Mouse (Mus musculus) limb, embryonic 14.5 days (tissue): ENCODE measurements around the gene Rnf207. TPM values are rescaled to one million over a fixed set of nuclear protein-coding genes. Genes with fewer than 3 reads are reported as not detected.

Experiments
- ATAC-seq: fragments of 200-750 bp; cut with Nextera tagmentation; 2 replicates; pipeline ENCODE4 v1.8.0; 2017; ENCODE audit warnings: low read depth, moderate number of reproducible peaks, moderate TSS enrichment; ENCODE audit not compliant: low FRiP score
- DNase-seq: peaks from one replicate; pipeline ENCODE4 v3.0.0-alpha.2; 2015; ENCODE audit warnings: low spot score
- H3K27ac ChIP-seq: fragments of 300-500 bp; sonication (generic); replicated peaks from 2 replicates; pipeline ENCODE4 v1.5.1; 2014; ENCODE audit warnings: low read depth, mild to moderate bottlenecking, low read length, moderate library complexity, mixed read lengths
- H3K27me3 ChIP-seq: fragments of 300-500 bp; sonication (generic); 2 replicates; pipeline ENCODE4 v1.6.1; 2014; ENCODE audit warnings: low read length, mixed read lengths; ENCODE audit not compliant: control insufficient read depth, insufficient read depth
- H3K36me3 ChIP-seq: fragments of 300-500 bp; sonication (generic); 2 replicates; pipeline ENCODE4 v1.6.1; 2014; ENCODE audit warnings: mild to moderate bottlenecking, low read length, moderate library complexity, mixed read lengths; ENCODE audit not compliant: control insufficient read depth, insufficient read depth
- H3K4me1 ChIP-seq: fragments of 300-500 bp; sonication (generic); 2 replicates; pipeline ENCODE4 v1.6.1; 2014; ENCODE audit warnings: antibody characterized with exemption, low read length, mixed read lengths; ENCODE audit not compliant: control insufficient read depth, insufficient read depth
- H3K4me2 ChIP-seq: fragments of 300-500 bp; sonication (generic); replicated peaks from 2 replicates; pipeline ENCODE4 v1.6.1; 2014; ENCODE audit warnings: low read depth, mild to moderate bottlenecking, low read length, moderate library complexity; ENCODE audit not compliant: severe bottlenecking
- H3K4me3 ChIP-seq: fragments of 300-500 bp; sonication (generic); replicated peaks from 2 replicates; pipeline ENCODE4 v1.5.1; 2014; ENCODE audit warnings: low read length
- H3K9ac ChIP-seq: fragments of 300-500 bp; sonication (generic); 2 replicates; pipeline ENCODE4 v1.6.1; 2014; ENCODE audit warnings: mild to moderate bottlenecking, low read depth, low read length, moderate library complexity; ENCODE audit not compliant: severe bottlenecking
- H3K9me3 ChIP-seq: fragments of 300-500 bp; sonication (generic); 2 replicates; pipeline ENCODE4 v1.6.1; 2016; ENCODE audit warnings: low read length; ENCODE audit not compliant: control insufficient read depth
- POLR2A ChIP-seq: fragments of 200-500 bp; IDR thresholded peaks from 2 replicates; pipeline ENCODE4 v1.8.0; 2012; ENCODE audit warnings: inconsistent platforms, mild to moderate bottlenecking, moderate library complexity, borderline replicate concordance; ENCODE audit not compliant: insufficient read depth, insufficient read length; ENCODE audit errors: extremely low read depth
- WGBS: fragments of 180-500 bp; shearing (Covaris S2); extraction: QIAGEN DNeasy Blood & Tissue Kit; methylation state at CpG from one replicate; pipeline ENCODE4 v1.1.7; 2014; 5-methylcytosine and 5-hydroxymethylcytosine counted together
- polyA plus RNA-seq, 2 experiments: library from polyadenylated mRNA; depleted of rRNA in 1 of 2; stranded (reverse) in 1 of 2; unstranded in 1 of 2; fragments of >200 nt; fragmentation: Nextera tagmentation in 1 of 2; extraction: Ambion mirVana in 1 of 2; gene quantifications; 2 replicates each; pipeline versions ENCODE4 v1.2.1 to v1.2.3; 2012 to 2014

Rnf207 gene
- polyA plus RNA-seq, 2 experiments, result 0.50 to 0.92 TPM

DNA sequence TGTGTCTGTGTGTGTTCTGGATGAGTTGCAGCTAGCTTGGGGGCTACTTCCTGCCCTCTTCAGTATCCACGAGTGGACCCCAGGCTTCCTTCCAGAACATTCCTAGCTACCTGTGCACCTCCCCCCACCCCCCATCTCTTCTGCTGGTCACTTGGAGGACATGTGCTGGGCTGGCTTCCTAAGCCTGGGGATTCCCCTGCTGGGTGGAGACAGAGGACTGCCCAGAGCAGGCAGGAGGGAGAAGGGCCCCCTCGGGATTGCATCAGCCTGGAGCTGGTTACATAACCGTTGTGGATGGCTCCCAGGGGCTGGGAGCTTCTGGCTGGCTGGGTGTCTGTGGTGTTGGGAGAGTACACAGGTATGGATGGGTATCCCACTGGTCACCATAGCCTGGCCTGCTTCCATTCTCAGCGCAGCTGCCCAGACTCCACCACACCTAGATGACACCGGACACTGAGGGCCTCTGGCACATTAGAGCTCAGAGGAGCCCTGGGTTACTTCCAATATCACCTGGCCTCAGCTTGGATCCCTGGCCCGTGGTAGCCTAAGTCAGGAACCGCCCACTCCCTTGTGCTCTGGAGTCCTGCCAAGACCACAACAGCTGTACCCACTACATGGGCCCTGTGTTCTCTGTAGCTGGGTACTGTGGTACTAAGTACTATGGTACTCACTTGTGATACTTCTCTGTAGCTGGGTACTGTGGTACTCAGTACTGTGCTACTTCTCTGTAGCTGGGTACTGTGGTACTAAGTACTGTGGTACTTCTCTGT, 26.5 kb upstream of the Rnf207 start:
- H3K36me3 ChIP-seq, result no peaks in the 10 kb centered on the region
- H3K4me3 ChIP-seq, result no peak overlapping the region
- H3K27me3 ChIP-seq, result peaks cover 26% of the 10 kb centered on the region
- WGBS, result 47% methylated on average over 7 of the region's 7 CpGs
- DNase-seq, result no peak
- no peaks in the 10 kb centered on the region for H3K4me1 ChIP-seq
- no peak overlapping the region for H3K27ac ChIP-seq
- no peak overlapping the region for H3K9ac ChIP-seq
- no peak overlapping the region for H3K4me2 ChIP-seq
- no peak for TF ChIP-seq POLR2A
- no peaks in the 10 kb centered on the region for H3K9me3 ChIP-seq
- ATAC-seq, result no peak

DNA sequence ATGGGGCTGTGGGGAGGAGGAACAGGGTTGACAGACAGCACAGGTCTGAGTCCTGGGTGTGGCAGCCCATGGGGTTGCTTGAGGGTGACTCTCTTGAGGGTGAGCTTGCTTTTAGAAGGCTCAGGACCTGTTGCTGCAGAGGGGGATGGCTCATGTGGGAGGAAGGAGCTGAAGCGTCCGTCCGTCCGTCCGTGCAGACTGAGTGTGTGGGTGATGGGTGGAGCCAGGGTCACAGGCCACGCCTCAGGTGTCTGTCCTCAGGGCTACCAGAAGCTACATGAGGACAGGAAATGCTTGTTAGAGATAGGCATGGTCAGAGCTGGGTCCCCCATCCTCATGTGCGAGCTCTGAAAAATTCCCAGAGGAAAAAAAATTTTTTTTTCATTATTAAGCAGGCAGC, 25.9 kb upstream of the Rnf207 start:
- 61% methylated on average over 7 of the region's 7 CpGs for WGBS
- no peak for TF ChIP-seq POLR2A
- no peak for DNase-seq
- no peak for ATAC-seq
- Histone ChIP-seq H3K36me3 (no peaks in the 10 kb centered on the region), H3K27me3 (peaks cover 26% of the 10 kb centered on the region), H3K4me2 (no peak overlapping the region), H3K27ac (no peak overlapping the region), H3K9ac (no peak overlapping the region), H3K4me3 (no peak overlapping the region), H3K9me3 (no peaks in the 10 kb centered on the region), H3K4me1 (peaks cover under 1% of the 10 kb centered on the region)

DNA sequence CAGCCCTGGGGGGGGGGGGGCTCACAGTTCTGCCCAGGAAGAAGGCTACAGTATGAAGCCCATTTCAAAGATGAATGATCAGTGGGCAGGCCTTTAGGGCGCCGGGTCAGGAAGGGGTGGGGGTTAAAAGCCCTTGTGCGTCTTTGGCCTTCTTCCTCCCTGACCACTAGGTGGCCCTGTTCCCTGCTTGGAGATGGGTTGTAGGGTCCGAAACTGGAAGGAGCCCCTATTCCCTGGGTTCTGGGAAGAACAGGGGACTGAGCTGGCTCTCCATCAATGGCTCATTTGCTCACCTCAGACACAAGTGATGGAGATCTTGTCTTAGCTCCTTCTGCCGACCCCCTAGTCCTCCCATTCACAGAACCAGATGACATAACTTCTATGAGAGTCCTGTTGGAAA, 24.5 kb upstream of the Rnf207 start:
- H3K36me3 ChIP-seq, result no peaks in the 10 kb centered on the region
- H3K9ac ChIP-seq, result no peak overlapping the region
- WGBS, result 12% methylated on average over 5 of the region's 5 CpGs
- DNase-seq, result no peak
- H3K4me3 ChIP-seq, result no peak overlapping the region
- H3K27ac ChIP-seq, result no peak overlapping the region
- H3K9me3 ChIP-seq, result no peaks in the 10 kb centered on the region
- peaks cover 34% of the 10 kb centered on the region for H3K27me3 ChIP-seq
- peaks cover 8% of the 10 kb centered on the region for H3K4me1 ChIP-seq
- no peak for TF ChIP-seq POLR2A
- no peak for ATAC-seq
- H3K4me2 ChIP-seq, result no peak overlapping the region

DNA sequence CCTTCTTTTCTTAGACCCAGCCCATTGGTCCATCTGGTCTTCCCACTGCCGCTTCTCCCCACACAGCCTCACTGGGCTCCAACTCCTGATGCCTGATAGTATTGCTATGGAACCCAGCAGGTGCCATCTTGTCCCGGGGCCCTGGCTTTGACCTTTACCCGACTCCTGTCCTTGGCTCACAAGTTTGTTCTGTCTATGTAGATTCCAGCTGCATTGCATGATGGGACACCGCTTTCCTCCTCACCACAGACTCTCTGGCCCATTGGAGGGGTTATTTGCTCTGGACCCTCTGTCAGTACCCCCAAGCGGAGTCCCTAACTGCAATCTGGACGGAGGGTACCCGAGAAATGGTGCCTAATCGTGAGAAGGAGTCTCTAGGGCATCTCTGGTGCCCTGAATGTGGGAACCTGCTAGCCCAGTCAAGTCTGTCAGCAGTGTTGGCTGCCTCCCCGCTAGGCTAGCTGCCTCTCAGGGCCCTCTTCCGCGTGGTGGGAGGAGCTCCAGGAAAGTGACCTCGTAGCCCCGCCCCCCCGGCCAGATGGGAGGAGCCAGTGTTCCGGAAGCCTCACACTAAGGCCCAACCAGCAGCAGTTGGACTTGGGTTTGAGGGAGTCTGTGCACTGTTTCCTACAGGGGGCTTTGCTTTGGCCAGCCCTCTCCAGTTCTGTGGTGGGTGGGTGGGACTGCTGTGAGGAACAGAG, 21.9 kb upstream of the Rnf207 start:
- Histone ChIP-seq H3K36me3 (no peaks in the 10 kb centered on the region), H3K4me3 (no peak overlapping the region), H3K4me2 (no peak overlapping the region), H3K9ac (no peak overlapping the region), H3K9me3 (no peaks in the 10 kb centered on the region), H3K27ac (no peak overlapping the region), H3K4me1 (peaks cover 8% of the 10 kb centered on the region), H3K27me3 (peaks cover 37% of the 10 kb centered on the region)
- WGBS, result 35% methylated on average over 15 of the region's 15 CpGs
- no peak for DNase-seq
- ATAC-seq, result no peak
- no peak for TF ChIP-seq POLR2A

DNA sequence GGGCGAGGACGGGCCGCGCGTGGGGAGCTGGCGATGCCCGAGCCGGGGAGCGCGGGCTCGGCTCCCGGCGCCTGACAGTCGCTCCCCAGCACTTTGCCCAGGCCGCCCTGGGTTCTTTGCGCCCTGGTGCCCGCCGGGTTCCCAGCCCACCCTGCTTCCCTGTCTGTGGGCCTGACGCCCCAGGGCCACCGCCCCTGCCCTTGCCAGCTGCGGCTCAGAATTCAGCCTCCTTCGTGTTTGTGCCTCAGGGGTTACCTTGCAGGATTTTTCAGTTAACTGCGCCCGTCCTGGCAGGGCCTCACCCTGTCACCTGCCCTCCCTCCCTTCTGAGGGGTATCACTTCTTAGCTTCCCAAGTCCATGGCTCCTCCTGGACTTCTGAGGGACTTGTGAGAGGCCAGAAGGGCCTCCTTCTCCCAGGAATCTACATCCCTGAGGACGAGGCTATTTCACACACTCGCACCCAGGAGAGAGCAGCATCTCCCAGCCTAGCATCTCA, 20.5 kb upstream of the Rnf207 start:
- 7% methylated on average over 9 of the region's 26 CpGs for WGBS
- ATAC-seq, result no peak
- Histone ChIP-seq H3K27ac (no peak overlapping the region), H3K4me1 (peaks cover 8% of the 10 kb centered on the region), H3K9ac (peak overlapping the region; percentile 56), H3K27me3 (peaks cover 33% of the 10 kb centered on the region), H3K36me3 (peaks cover 11% of the 10 kb centered on the region), H3K4me3 (peak overlapping the region; percentile 56), H3K9me3 (no peaks in the 10 kb centered on the region), H3K4me2 (peak overlapping the region; percentile 100)
- DNase-seq, result no peak
- TF ChIP-seq POLR2A, result no peak
